Mouse (Mus musculus) embryonic facial prominence, embryonic 11.5 days (tissue): ENCODE measurements around the gene Rbm6. TPM values are rescaled to one million over a fixed set of nuclear protein-coding genes. Genes with fewer than 3 reads are reported as not detected.

Experiments used
- ATAC-seq: fragments of 200-750 bp; cut with Nextera tagmentation; replicated peaks from 2 replicates; pipeline ENCODE4 v1.8.0; 2017; ENCODE audit warnings: low read depth; ENCODE audit not compliant: insufficient number of reproducible peaks, low FRiP score, low TSS enrichment
- DNase-seq: peaks from one replicate; pipeline ENCODE4 v3.0.0-alpha.2; 2015; ENCODE audit warnings: low spot score
- H3K27ac ChIP-seq: fragments of 300-500 bp; sonication (generic); replicated peaks from 2 replicates; pipeline ENCODE4 v1.5.1; 2014; ENCODE audit warnings: mild to moderate bottlenecking, low read depth, low read length, control low read depth
- H3K27me3 ChIP-seq: fragments of 300-500 bp; sonication (generic); 2 replicates; pipeline ENCODE4 v1.6.1; 2014; ENCODE audit warnings: mild to moderate bottlenecking, low read length, moderate library complexity, mixed read lengths; ENCODE audit not compliant: control insufficient read depth, insufficient read depth
- H3K36me3 ChIP-seq: fragments of 300-500 bp; sonication (generic); replicated peaks from 2 replicates; pipeline ENCODE4 v1.6.1; 2014; ENCODE audit warnings: low read depth, mild to moderate bottlenecking, low read length, moderate library complexity, mixed read lengths; ENCODE audit not compliant: control insufficient read depth, insufficient read depth
- H3K4me1 ChIP-seq: fragments of 300-500 bp; sonication (generic); 2 replicates; pipeline ENCODE4 v1.6.1; 2014; ENCODE audit warnings: low read length, mixed read lengths; ENCODE audit not compliant: control insufficient read depth, insufficient read depth
- H3K4me2 ChIP-seq: fragments of 300-500 bp; sonication (generic); 2 replicates; pipeline ENCODE4 v1.6.1; 2014; ENCODE audit warnings: low read depth, mild to moderate bottlenecking, control low read depth, low read length, moderate library complexity
- H3K4me3 ChIP-seq: fragments of 300-500 bp; sonication (generic); 2 replicates; pipeline ENCODE4 v1.5.1; 2014; ENCODE audit warnings: low read depth, low read length, control low read depth
- H3K9ac ChIP-seq: fragments of 300-500 bp; sonication (generic); replicated peaks from 2 replicates; pipeline ENCODE4 v1.6.1; 2014; ENCODE audit warnings: mild to moderate bottlenecking, control low read depth, low read length
- H3K9me3 ChIP-seq: fragments of 300-500 bp; sonication (generic); replicated peaks from 2 replicates; pipeline ENCODE4 v1.6.1; 2016; ENCODE audit warnings: mild to moderate bottlenecking, low read length, inconsistent platforms, mixed read lengths; ENCODE audit not compliant: control insufficient read depth
- WGBS: fragments of 180-500 bp; shearing (Covaris S2); extraction: QIAGEN DNeasy Blood & Tissue Kit; methylation state at CpG from one replicate; pipeline ENCODE4 v1.1.7; 2014; 5-methylcytosine and 5-hydroxymethylcytosine counted together
- polyA plus RNA-seq: library from polyadenylated mRNA; unstranded; fragments of >200 nt; fragmentation: Nextera tagmentation; extraction: Ambion mirVana; gene quantifications from 2 replicates; pipeline ENCODE4 v1.2.1, GENCODE M21; 2014

Gene Rbm6
- polyA plus RNA-seq, 1 experiment from 2014 or later: 101 TPM

GRCm38 (mm10) chr9:107864493-107864892, 8.5 kb downstream of the Rbm6 start:
- ATAC-seq: no peak
- Histone ChIP-seq H3K9me3 (no peaks in the 10 kb centered on the region), H3K4me1 (no peaks in the 10 kb centered on the region), H3K9ac (no peak overlapping the region), H3K27me3 (no peaks in the 10 kb centered on the region), H3K4me2 (no peak overlapping the region), H3K4me3 (no peak overlapping the region), H3K36me3 (no peaks in the 10 kb centered on the region), H3K27ac (no peak overlapping the region)
- WGBS: 80% methylated on average over 1 of the region's 1 CpGs
- no peak for DNase-seq

- Histone ChIP-seq H3K9ac (no peak overlapping the region), H3K27me3 (no peaks in the 10 kb centered on the region), H3K4me2 (no peak overlapping the region), H3K27ac (no peak overlapping the region), H3K9me3 (no peaks in the 10 kb centered on the region), H3K4me1 (no peaks in the 10 kb centered on the region), H3K4me3 (no peak overlapping the region), H3K36me3 (no peaks in the 10 kb centered on the region)
- DNase-seq (no peak), ATAC-seq (no peak)
- 96% methylated on average over 3 of the region's 3 CpGs for WGBS
Measured at GRCm38 (mm10) chr9:107858343-107858742, 14.7 kb downstream of the Rbm6 start.

DNA sequence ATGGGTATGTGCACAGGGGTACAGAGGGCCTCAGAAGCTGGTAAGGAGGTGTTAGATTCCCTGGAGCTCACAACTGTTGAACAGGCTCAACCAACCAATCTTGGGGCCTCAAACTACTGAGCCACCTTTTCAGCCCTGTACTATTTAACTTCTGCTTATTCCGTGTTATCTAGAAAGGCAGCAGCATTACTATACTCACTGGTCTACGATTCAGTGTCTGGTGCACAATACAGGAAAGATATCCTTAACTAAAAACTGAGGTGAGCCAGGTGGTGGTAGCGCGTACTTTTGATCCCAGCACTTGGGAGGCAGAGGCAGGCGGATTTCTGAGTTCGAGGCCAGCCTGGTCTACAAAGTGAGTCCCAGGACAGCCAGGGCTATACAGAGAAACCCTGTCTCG, 24.1 kb downstream of the Rbm6 start:
- no peak for ATAC-seq
- Histone ChIP-seq H3K9ac (no peak overlapping the region), H3K27me3 (no peaks in the 10 kb centered on the region), H3K4me1 (no peaks in the 10 kb centered on the region), H3K27ac (no peak overlapping the region), H3K9me3 (no peaks in the 10 kb centered on the region), H3K4me2 (no peak overlapping the region), H3K36me3 (peaks cover 7% of the 10 kb centered on the region; the same call in 1 of the 2 replicates), H3K4me3 (no peak overlapping the region)
- no peak for DNase-seq
- WGBS: 95% methylated on average over 7 of the region's 7 CpGs

DNA sequence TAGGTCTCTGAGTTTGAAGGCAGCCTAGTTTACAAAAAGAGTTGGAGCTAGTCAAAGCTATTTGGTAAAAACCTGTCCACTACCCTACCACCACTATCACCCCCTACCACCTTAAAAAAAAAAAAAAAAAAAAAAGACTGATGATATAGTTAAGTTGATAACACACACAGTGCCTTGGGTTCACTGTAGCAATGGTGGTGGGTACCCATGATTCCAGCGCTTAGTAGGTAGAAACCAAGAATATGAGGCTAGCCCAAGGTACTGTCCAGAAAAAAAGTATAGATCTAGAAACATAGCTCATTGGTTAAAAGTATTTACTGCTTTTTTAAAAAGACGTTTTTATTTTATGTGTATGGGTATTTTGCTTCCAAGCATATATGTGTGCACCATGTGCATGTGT, 30.3 kb downstream of the Rbm6 start:
- Histone ChIP-seq H3K4me1 (no peaks in the 10 kb centered on the region), H3K9ac (no peak overlapping the region), H3K4me3 (no peak overlapping the region), H3K9me3 (no peaks in the 10 kb centered on the region), H3K27me3 (no peaks in the 10 kb centered on the region), H3K4me2 (no peak overlapping the region), H3K27ac (no peak overlapping the region), H3K36me3 (peaks cover 5% of the 10 kb centered on the region; the same call in 1 of the 2 replicates)
- DNase-seq: no peak
- 98% methylated on average over 2 of the region's 2 CpGs for WGBS
- ATAC-seq: no peak

DNA sequence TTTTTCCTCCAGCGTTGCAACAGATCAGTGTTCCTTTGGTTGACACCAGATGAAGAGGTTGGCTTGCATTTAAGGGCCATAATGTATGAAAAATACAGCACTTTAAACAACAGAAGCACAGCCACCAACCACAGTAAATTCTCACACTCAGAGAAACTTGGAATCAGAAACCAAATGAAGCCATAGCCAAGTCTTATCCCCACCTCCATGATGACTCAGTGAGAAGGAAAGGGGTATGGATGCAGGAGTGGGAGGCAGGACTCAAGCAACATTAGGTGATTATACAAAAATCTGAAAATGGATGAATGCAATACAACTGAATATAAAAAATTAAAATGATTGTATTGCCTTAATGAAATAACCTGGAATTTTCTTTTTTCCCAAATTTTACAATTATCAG, 34.2 kb downstream of the Rbm6 start:
- no peak overlapping the region for H3K9ac ChIP-seq
- H3K4me1 ChIP-seq: no peaks in the 10 kb centered on the region
- H3K4me2 ChIP-seq: no peak overlapping the region
- no peaks in the 10 kb centered on the region for H3K27me3 ChIP-seq
- no peak overlapping the region for H3K27ac ChIP-seq
- DNase-seq (no peak), ATAC-seq (no peak)
- WGBS: 93% methylated on average over 1 of the region's 1 CpGs
- no peak overlapping the region for H3K4me3 ChIP-seq
- no peaks in the 10 kb centered on the region; the same call in 1 of the 2 replicates for H3K36me3 ChIP-seq
- H3K9me3 ChIP-seq: no peaks in the 10 kb centered on the region

- Histone ChIP-seq H3K36me3 (no peaks in the 10 kb centered on the region), H3K9ac (no peak overlapping the region), H3K4me1 (no peaks in the 10 kb centered on the region), H3K27me3 (no peaks in the 10 kb centered on the region), H3K27ac (no peak overlapping the region), H3K9me3 (no peaks in the 10 kb centered on the region), H3K4me3 (no peak overlapping the region), H3K4me2 (no peak overlapping the region)
- WGBS: 91% methylated on average over 3 of the region's 3 CpGs
- ATAC-seq: no peak
- DNase-seq: no peak
Measured at GRCm38 (mm10) chr9:107833826-107834225, 39.2 kb downstream of the Rbm6 start.

DNA sequence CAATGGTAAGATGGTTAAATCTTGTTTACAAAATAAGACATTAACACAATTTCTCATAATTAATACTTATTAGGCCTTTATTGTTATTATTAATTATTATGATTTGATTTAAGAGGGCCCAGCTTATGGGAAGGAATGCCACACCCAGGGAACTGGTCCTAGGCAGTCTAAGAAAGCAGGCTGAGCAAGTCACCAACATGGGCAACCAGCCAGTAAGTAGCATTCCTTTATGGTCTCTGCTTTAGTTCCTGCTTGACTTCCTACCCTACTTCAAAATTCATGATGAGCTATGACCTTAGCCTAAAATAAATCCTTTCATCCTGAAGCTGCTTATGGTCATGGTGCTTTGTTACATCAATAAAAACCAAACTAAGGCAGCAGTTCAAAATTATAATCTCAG, 41.3 kb downstream of the Rbm6 start:
- no peak overlapping the region for H3K4me3 ChIP-seq
- no peaks in the 10 kb centered on the region for H3K36me3 ChIP-seq
- no peak for DNase-seq
- no peak for ATAC-seq
- no peaks in the 10 kb centered on the region for H3K27me3 ChIP-seq
- no peak overlapping the region for H3K9ac ChIP-seq
- H3K9me3 ChIP-seq: no peaks in the 10 kb centered on the region
- no peak overlapping the region for H3K27ac ChIP-seq
- no peak overlapping the region for H3K4me2 ChIP-seq
- no peaks in the 10 kb centered on the region for H3K4me1 ChIP-seq

DNA sequence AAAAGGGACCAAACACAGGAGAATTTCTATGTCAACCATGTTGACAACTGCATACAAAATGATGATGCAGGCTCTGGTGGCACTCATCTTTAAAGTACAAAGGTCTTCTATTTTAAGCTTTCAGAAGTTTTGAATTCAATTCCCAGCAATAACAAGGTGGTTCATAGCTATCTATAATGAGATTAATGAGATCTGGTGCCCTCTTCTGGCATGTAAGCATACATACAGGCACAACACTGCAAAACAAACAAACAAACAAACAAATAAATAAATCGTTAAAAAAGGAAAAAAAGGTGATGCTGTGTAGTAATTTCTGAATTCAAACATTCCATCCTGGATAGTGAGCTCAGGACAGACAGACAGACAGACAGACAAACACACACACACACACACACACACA, 60.9 kb downstream of the Rbm6 start:
- 0 out of 2 replicates have a peak, but pooled peaks cover 2% of the 10 kb centered on the region for H3K36me3 ChIP-seq
- H3K4me1 ChIP-seq: no peaks in the 10 kb centered on the region
- 82% methylated on average over 1 of the region's 1 CpGs for WGBS
- DNase-seq: no peak
- no peak overlapping the region for H3K4me2 ChIP-seq
- no peaks in the 10 kb centered on the region for H3K9me3 ChIP-seq
- H3K27me3 ChIP-seq: no peaks in the 10 kb centered on the region
- no peak overlapping the region for H3K4me3 ChIP-seq
- ATAC-seq: no peak
- no peak overlapping the region for H3K27ac ChIP-seq
- no peak overlapping the region for H3K9ac ChIP-seq
